Mouse (Mus musculus) embryonic facial prominence, embryonic 12.5 days (tissue): ENCODE results near the gene Dhx34. TPM values are rescaled to one million over a fixed set of nuclear protein-coding genes. Genes with fewer than 3 reads are reported as not detected.
"Not testable (repeated sequence)": the region's sequence is repeated elsewhere in the genome, so short reads cannot be mapped to it uniquely, and the experiment has no call there.

Experiments
- ATAC-seq: fragments of 200-750 bp; cut with Nextera tagmentation; 2 replicates; pipeline ENCODE4 v1.8.0; 2017; ENCODE audit not compliant: insufficient number of reproducible peaks, insufficient read depth, low FRiP score, low TSS enrichment
- H3K27ac ChIP-seq: fragments of 300-500 bp; sonication (generic); 2 replicates; pipeline ENCODE4 v1.5.1; 2016; ENCODE audit warnings: mild to moderate bottlenecking
- H3K27me3 ChIP-seq: fragments of 300-500 bp; sonication (generic); 2 replicates; pipeline ENCODE4 v1.6.1; 2016; ENCODE audit warnings: mild to moderate bottlenecking, moderate library complexity
- H3K36me3 ChIP-seq: fragments of 300-500 bp; sonication (generic); 2 replicates; pipeline ENCODE4 v1.6.1; 2016; ENCODE audit warnings: mild to moderate bottlenecking
- H3K4me1 ChIP-seq: fragments of 300-500 bp; sonication (generic); 2 replicates; pipeline ENCODE4 v1.6.1; 2016
- H3K4me2 ChIP-seq: fragments of 300-500 bp; sonication (generic); replicated peaks from 2 replicates; pipeline ENCODE4 v1.6.1; 2016; ENCODE audit warnings: mild to moderate bottlenecking, moderate library complexity
- H3K4me3 ChIP-seq: fragments of 300-500 bp; sonication (generic); 2 replicates; pipeline ENCODE4 v1.5.1; 2016; ENCODE audit warnings: mild to moderate bottlenecking
- H3K9ac ChIP-seq: fragments of 300-500 bp; sonication (generic); 2 replicates; pipeline ENCODE4 v1.6.1; 2016; ENCODE audit warnings: mild to moderate bottlenecking, moderate library complexity
- H3K9me3 ChIP-seq: fragments of 300-500 bp; sonication (generic); 2 replicates; pipeline ENCODE4 v1.6.1; 2016; ENCODE audit warnings: mild to moderate bottlenecking, moderate library complexity
- WGBS: fragments of 180-500 bp; shearing (Covaris S2); methylation state at CpG from one replicate; pipeline ENCODE4 v1.1.7; 2016; 5-methylcytosine and 5-hydroxymethylcytosine counted together
- polyA plus RNA-seq: library from polyadenylated mRNA; unstranded; fragments of >200 nt; fragmentation: Nextera tagmentation; extraction: Ambion mirVana; gene quantifications from 2 replicates; pipeline ENCODE4 v1.2.1, GENCODE M21; 2016

Dhx34 gene
- polyA plus RNA-seq = 16.6 and 18.2 TPM in 2 replicates

DNA sequence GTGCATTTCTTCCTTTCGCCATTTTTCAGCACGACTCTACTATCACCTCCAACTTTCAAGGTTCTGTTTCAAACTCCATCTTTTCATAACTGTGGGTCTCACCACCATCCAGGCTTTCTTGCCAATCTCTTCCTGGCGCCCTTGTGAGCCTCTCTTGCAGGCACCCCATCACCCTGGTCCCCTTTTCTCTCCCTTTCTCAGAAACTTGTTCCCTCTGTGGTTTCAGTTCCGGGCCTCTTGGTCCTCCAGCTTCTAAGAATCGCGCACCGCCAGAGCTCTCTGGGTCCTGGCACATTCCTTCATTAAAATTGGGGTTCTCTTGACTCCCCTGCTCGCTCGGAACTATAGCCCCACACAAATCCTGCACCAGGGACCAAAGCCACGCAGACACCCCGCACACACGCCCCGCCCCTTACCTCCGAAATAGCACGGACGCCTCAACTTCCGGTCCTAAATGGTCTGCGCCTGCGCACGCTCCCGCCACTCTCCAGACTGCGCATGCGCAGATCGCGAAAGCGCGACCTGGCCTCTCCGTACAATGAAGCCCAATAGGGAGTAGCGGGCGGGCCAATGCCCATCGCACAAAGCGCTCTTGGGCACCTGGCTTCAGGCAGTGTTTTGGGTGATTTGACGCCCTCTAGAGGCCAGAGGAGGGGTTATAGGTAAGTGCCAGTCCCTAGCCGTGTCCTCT is at the start of gene Dhx34:
TSS of gene Dhx34 (minus strand) at position 456 of the 691 bp plus-strand sequence.
- Histone ChIP-seq H3K4me3 (peak within 1 kb of the TSS; percentile 58), H3K9me3 (no peaks in the 10 kb centered on the region), H3K9ac (peak within 1 kb of the TSS; percentile 81), H3K4me1 (no peaks in the 10 kb centered on the region), H3K27ac (peak within 1 kb of the TSS; percentile 80), H3K36me3 (peaks cover 12% of the 10 kb centered on the region; the same call in 1 of the 2 replicates), H3K27me3 (no peaks in the 10 kb centered on the region), H3K4me2 (peak within 1 kb of the TSS; percentile 61)
- peak; percentile 94 for ATAC-seq
- WGBS = 2% methylated on average over 34 of the region's 34 CpGs

DNA sequence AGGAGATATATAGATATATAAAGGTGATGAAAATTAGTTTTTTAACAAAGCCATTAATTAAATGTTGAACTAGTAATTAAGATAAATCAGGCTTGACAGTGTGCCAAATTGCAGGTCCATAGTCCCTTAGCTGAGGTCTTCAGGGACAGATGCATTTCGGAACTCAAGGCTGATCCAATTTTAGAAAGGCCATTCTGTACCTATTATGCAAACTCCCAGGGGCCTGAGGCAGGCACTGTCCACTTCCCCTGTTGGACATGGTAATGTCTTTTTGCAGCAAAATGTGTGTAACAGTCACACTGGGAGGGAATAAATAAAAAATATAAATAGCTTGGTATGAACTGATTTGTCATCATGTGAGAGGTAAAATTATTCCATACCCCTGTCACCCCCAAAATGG is 49.3 kb upstream of the Dhx34 start:
- 62% methylated on average over 1 of the region's 1 CpGs for WGBS
- no peak overlapping the region for H3K27ac ChIP-seq
- no peak overlapping the region for H3K4me2 ChIP-seq
- ATAC-seq = no peak
- H3K36me3 ChIP-seq = peaks cover 10% of the 10 kb centered on the region
- H3K9me3 ChIP-seq = no peaks in the 10 kb centered on the region
- no peak overlapping the region for H3K4me3 ChIP-seq
- H3K27me3 ChIP-seq = 0 out of 2 replicates have a peak, but pooled peaks cover 2% of the 10 kb centered on the region
- H3K4me1 ChIP-seq = peaks cover 25% of the 10 kb centered on the region
- H3K9ac ChIP-seq = no peak overlapping the region

DNA sequence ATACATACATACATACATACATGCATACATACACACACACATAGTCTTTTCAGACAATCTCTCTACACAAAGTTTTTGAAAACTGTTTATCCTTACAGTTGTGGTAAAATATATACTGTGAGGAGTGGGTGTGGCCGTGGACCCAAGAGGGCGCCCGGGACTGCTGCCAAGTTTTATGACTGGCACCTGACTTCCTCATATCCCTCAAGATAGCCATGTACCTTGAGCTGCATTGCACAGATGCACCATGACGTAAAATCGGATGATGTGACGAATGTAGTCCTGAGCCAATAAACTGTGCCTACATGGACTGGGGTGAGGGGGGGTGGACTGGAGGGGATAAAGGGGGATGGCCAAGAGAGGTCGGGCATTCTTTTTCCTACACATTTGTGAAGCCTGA is 44.8 kb upstream of the Dhx34 start:
- 84% methylated on average over 7 of the region's 7 CpGs for WGBS
- H3K9ac ChIP-seq, H3K4me3 ChIP-seq, ATAC-seq, H3K27me3 ChIP-seq, H3K36me3 ChIP-seq, H3K27ac ChIP-seq, H3K4me2 ChIP-seq, H3K4me1 ChIP-seq, H3K9me3 ChIP-seq: not testable (repeated sequence)

DNA sequence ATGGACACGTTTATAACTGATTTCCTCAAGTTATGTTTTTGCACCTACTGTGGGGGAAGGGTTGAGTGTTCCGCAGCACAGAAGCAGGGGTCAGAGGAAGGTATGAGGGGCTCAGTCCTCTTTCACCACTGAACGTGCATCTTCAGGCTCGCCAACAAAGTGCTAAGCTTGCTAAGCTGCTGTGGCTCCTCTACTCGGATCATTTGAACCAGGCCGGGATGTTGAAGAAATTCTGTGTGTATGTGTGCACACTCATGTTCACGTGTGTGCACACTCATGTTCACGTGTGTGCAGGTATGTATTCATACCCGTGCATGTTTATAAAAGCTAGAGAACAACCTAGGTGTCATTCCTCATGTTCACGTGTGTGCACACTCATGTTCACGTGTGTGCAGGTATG is 44.0 kb upstream of the Dhx34 start:
- Histone ChIP-seq H3K4me1 (no peaks in the 10 kb centered on the region), H3K4me3 (no peak overlapping the region), H3K36me3 (no peaks in the 10 kb centered on the region), H3K4me2 (no peak overlapping the region), H3K27me3 (0 out of 2 replicates have a peak, but pooled peaks cover 2% of the 10 kb centered on the region), H3K27ac (no peak overlapping the region), H3K9me3 (no peaks in the 10 kb centered on the region; the same call in 1 of the 2 replicates), H3K9ac (no peak overlapping the region)
- no peak for ATAC-seq
- WGBS = 89% methylated on average over 11 of the region's 11 CpGs

DNA sequence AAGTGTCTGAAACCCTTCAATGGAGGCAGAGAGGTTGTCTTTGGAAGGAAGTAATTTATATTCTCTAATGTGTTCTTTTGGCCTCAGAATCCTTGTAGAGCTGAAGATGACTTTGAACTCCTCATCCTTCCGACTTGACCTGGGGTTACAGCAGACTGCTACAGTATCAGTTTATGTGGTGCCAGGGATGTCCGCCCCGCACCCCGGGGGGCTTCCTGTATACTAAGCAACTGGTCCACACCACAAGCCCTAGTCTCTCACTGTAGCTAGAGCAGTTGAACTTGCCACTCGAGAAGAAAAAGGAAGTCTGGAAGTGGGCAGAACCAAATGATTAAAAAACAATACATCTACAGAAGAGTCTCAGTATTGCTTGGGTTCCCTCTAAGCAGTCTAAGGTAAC is 42.0 kb upstream of the Dhx34 start:
- Histone ChIP-seq H3K9ac (no peak overlapping the region), H3K4me1 (no peaks in the 10 kb centered on the region), H3K36me3 (no peaks in the 10 kb centered on the region), H3K27ac (no peak overlapping the region), H3K9me3 (no peaks in the 10 kb centered on the region; the same call in 1 of the 2 replicates), H3K27me3 (no peaks in the 10 kb centered on the region), H3K4me2 (no peak overlapping the region), H3K4me3 (no peak overlapping the region)
- WGBS = 83% methylated on average over 5 of the region's 5 CpGs
- ATAC-seq = no peak

DNA sequence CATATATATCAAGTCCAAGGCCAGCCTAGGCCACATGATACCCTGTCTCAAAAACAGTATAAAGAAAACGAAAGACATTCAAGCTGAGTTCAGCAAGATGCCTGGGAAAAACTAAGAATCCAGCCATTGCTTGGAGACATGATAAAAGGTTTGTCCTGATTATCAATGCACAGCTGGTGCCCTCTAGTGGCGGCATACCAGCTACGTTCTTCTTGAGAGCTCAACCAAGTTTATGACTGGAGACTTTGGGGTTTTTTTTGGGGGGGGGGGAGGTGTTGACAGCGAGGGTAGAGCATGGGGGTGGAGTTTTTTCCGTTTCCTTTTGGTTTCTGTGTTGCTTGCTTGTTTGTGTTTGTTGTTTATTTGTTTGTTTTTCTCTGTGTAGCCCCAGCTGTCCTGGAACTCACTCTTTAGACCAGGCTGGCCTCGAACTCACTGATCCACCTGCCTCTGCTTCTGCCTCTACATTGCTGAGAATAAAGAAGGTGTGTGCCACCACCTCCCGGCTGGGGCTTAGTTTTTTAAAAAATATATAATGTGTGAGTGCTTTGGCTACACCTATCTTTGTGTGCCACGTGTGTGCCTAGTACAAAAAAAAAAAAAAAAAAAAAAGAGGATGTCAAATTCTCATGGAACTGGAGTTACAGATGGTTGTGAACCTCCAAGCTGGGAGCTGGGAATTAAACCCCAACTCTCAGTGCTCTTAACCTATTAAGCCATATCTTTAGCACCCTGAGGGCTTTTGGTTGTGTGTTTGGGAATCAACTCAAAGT is 41.4 kb upstream of the Dhx34 start:
- Histone ChIP-seq H3K27ac (no peak overlapping the region), H3K36me3 (no peaks in the 10 kb centered on the region), H3K27me3 (no peaks in the 10 kb centered on the region), H3K9me3 (no peaks in the 10 kb centered on the region; the same call in 1 of the 2 replicates), H3K4me2 (no peak overlapping the region), H3K4me3 (no peak overlapping the region), H3K9ac (no peak overlapping the region), H3K4me1 (no peaks in the 10 kb centered on the region)
- no peak for ATAC-seq
- 27% methylated on average over 8 of the region's 8 CpGs for WGBS

DNA sequence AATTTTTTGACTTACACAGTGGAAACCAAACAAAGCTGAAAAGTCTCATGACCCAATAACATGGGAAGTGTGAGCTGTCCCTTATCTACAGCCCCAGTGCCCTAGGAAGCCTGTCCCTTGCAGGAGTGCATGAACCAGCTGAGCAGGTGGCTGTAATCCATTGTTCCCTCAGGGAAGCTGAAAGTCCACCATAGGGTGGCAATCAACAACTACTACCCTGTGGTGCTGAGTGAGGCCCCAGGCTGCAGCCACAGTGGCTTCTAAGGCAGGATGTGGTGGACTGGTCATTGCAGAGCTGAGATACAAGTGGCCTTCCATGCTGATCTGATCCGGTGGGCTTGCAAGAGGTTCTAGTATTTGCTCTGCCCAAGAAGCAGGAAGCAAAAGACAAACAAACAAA is 39.3 kb upstream of the Dhx34 start:
- Histone ChIP-seq H3K4me2 (no peak overlapping the region), H3K4me3 (no peak overlapping the region), H3K27me3 (no peaks in the 10 kb centered on the region), H3K4me1 (no peaks in the 10 kb centered on the region), H3K9me3 (no peaks in the 10 kb centered on the region; the same call in 1 of the 2 replicates), H3K27ac (no peak overlapping the region), H3K9ac (no peak overlapping the region), H3K36me3 (no peaks in the 10 kb centered on the region)
- no peak for ATAC-seq
- 58% methylated on average over 1 of the region's 1 CpGs for WGBS

DNA sequence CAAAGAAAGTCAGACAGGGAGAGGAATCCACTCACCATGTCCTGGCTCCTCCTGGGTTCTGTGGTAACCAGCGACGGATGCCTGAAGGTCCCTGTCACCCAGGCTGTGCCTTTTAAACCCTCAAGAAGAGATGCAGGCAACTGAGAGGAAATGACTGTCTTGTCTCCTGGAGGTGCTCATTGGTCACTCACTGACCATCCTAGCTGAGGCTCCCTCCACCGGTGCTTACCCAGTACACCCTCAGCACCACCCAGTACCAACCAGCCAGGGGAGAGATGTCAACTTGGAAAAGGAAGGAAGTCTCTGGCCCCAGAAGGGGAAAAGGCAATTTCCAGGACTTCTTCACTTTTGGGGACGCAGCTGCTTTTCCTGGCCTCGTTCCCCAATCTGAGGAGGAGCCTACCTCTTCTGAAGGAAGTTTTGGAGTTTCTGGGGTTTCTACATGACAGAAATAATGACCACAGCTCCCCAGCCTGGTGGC is 37.3 kb upstream of the Dhx34 start, which contains the start of gene C5ar1:
TSS of gene C5ar1 (minus strand) at position 431 of the 481 bp plus-strand sequence.
- Histone ChIP-seq H3K27ac (no peak within 1 kb of the TSS), H3K9ac (no peak within 1 kb of the TSS), H3K4me2 (no peak within 1 kb of the TSS), H3K9me3 (no peaks in the 10 kb centered on the region), H3K36me3 (no peaks in the 10 kb centered on the region), H3K27me3 (no peaks in the 10 kb centered on the region), H3K4me1 (no peaks in the 10 kb centered on the region), H3K4me3 (no peak within 1 kb of the TSS)
- 91% methylated on average over 5 of the region's 5 CpGs for WGBS
- ATAC-seq = no peak

DNA sequence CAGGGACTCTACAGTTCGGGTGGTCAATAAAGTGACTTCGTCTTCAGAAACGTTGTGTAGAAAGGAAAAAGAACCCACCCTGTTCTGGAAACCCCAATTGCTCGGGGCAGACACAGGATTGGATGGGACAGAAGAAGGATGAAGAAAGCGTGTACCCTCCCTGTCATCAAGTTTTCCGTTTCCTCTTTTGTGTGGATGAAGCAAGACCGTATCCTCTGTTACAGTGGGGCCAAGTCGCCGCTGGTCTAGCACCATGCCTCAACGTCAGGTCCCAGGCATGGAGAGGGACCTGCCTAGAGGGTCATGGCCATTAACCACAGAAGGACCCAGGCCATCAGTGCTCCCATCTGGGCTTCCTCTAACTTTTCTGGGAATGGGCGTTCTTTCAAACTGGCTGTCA is 36.0 kb upstream of the Dhx34 start:
- Histone ChIP-seq H3K4me3 (no peak overlapping the region), H3K4me1 (no peaks in the 10 kb centered on the region), H3K9me3 (no peaks in the 10 kb centered on the region), H3K4me2 (no peak overlapping the region), H3K9ac (no peak overlapping the region), H3K36me3 (no peaks in the 10 kb centered on the region), H3K27ac (no peak overlapping the region), H3K27me3 (no peaks in the 10 kb centered on the region)
- 88% methylated on average over 11 of the region's 11 CpGs for WGBS
- ATAC-seq = no peak

DNA sequence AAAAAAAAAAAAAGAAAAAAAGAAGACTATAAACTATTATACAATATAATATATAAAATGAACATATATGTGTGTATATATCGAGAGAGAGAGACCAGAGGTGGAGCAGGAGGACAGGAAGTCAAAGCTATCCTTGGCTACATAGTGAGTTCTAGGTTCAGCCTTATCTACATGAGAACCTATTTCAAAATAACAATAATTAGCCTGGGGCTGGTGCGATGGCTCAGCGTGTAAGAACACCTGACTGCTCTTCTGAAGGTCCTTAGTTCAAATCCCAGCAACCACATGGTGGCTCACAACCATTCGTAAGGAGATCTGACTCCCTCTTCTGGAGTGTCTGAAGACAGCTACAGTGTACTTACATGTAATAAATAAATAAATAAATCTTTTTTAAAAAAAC is 34.1 kb upstream of the Dhx34 start:
- H3K9ac ChIP-seq, H3K4me1 ChIP-seq, H3K9me3 ChIP-seq, H3K27ac ChIP-seq, H3K27me3 ChIP-seq, H3K4me3 ChIP-seq, H3K36me3 ChIP-seq, H3K4me2 ChIP-seq, ATAC-seq: not testable (repeated sequence)
- 84% methylated on average over 4 of the region's 4 CpGs for WGBS

DNA sequence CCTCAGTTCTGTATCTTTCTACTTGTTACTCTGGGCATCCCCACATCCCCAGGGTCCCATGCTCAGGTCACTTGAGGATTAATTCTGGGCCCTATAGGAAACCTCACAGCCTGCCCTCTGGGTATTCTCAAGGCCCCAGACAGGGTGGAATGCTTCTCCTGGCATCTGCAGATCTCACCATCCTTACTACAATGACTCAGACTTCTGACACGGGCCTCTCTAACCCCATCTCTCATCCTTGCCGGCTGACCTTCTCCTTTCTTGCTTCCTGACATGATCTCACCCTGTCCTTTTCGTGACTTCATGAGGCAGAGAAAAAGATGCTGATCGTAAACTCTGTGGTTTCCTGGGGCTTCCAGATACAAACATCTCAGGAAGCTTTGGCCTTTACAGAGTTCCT is 32.4 kb upstream of the Dhx34 start:
- no peak overlapping the region for H3K4me2 ChIP-seq
- H3K9ac ChIP-seq = no peak overlapping the region
- H3K9me3 ChIP-seq = no peaks in the 10 kb centered on the region
- no peaks in the 10 kb centered on the region for H3K36me3 ChIP-seq
- ATAC-seq = no peak
- WGBS = 63% methylated on average over 4 of the region's 4 CpGs
- H3K27me3 ChIP-seq = no peaks in the 10 kb centered on the region
- H3K4me3 ChIP-seq = no peak overlapping the region
- no peak overlapping the region for H3K27ac ChIP-seq
- no peaks in the 10 kb centered on the region for H3K4me1 ChIP-seq

DNA sequence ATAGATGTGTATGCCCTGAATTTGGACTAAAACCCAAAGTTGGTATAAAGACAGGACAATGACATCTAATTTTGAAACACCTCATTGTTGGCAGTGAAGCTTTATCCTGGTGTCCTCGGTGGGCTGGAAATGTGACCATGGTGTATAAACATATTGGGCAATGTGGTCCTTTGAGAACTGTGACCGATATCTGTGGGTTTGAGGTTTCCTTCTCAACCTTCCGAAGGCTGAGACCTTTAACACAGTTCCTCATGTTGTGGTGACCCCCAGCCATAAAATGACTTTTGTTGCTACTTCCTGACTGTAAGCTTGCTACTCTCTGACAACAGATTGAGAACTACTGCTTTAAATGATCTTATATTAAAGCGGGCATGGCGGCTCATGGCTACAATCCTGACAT is 28.9 kb upstream of the Dhx34 start:
- ATAC-seq = no peak

More for the DNA sequence above, 28.9 kb upstream of the Dhx34 start:
- Histone ChIP-seq H3K4me2 (no peak overlapping the region), H3K9me3 (no peaks in the 10 kb centered on the region), H3K4me1 (no peaks in the 10 kb centered on the region), H3K27me3 (no peaks in the 10 kb centered on the region), H3K27ac (no peak overlapping the region), H3K36me3 (no peaks in the 10 kb centered on the region), H3K4me3 (no peak overlapping the region), H3K9ac (no peak overlapping the region)
- 81% methylated on average over 5 of the region's 5 CpGs for WGBS
